Mouse (Mus musculus): ENCODE data around the gene Gm3776.
"Not testable (repeated sequence)": the region's sequence is repeated elsewhere in the genome, so short reads cannot be mapped to it uniquely, and the experiment has no call there.

Gm3776 gene

GRCm38 (mm10) chr9:78292462-78292861 lies 35.5 kb downstream of the Gm3776 start:
- not testable (repeated sequence) for DNase-seq (ENCODE audit: low read depth in 2 of 2, low spot score in 2 of 2)

- not testable (repeated sequence) for DNase-seq (ENCODE audit: low read depth in 2 of 2, low spot score in 2 of 2)
Measured at GRCm38 (mm10) chr9:78293683-78294082, 36.8 kb downstream of the Gm3776 start.

GRCm38 (mm10) chr9:78294781-78295180 lies 37.9 kb downstream of the Gm3776 start:
- DNase-seq (ENCODE audit: low read depth in 2 of 2, low spot score in 2 of 2) = not testable (repeated sequence)

- peak in 1 of 2 experiments; percentile 6 for DNase-seq (ENCODE audit: low read depth in 2 of 2, low spot score in 2 of 2)
Measured at GRCm38 (mm10) chr9:78296089-78296488, 39.2 kb downstream of the Gm3776 start.

GRCm38 (mm10) chr9:78298232-78298631 lies 41.3 kb downstream of the Gm3776 start:
- DNase-seq (ENCODE audit: low read depth in 2 of 2, low spot score in 2 of 2) = no peak

GRCm38 (mm10) chr9:78299143-78299542 lies 42.2 kb downstream of the Gm3776 start:
- not testable (repeated sequence) for DNase-seq (ENCODE audit: low read depth in 2 of 2, low spot score in 2 of 2)

- not testable (repeated sequence) for DNase-seq (ENCODE audit: low read depth in 2 of 2, low spot score in 2 of 2)
Measured at GRCm38 (mm10) chr9:78308122-78308521, 51.2 kb downstream of the Gm3776 start.

- no peak for DNase-seq (ENCODE audit: low read depth in 2 of 2, low spot score in 2 of 2)
Measured at GRCm38 (mm10) chr9:78314696-78315095, 57.8 kb downstream of the Gm3776 start, which contains the start of gene Omt2a. Gene Omt2a (minus strand): TSS chr9:78314796.

All from CD8-positive naive resting alpha-beta T cell, adult 2 months (primary cell).